Mouse (Mus musculus) midbrain, embryonic 10.5 days (tissue): ENCODE results near the gene Aif1l. TPM values are rescaled to one million over a fixed set of nuclear protein-coding genes. Genes with fewer than 3 reads are reported as not detected.

Experiments used
- DNase-seq: peaks from one replicate; pipeline ENCODE4 v3.0.0-alpha.2; 2017; ENCODE audit warnings: low spot score
- H3K27ac ChIP-seq: fragments of 300-500 bp; sonication (generic); replicated peaks from 2 replicates; pipeline ENCODE4 v1.5.1; 2016; ENCODE audit warnings: mild to moderate bottlenecking
- H3K27me3 ChIP-seq: fragments of 300-500 bp; sonication (generic); 2 replicates; pipeline ENCODE4 v1.6.1; 2016; ENCODE audit warnings: low read depth, mild to moderate bottlenecking; ENCODE audit not compliant: poor library complexity, severe bottlenecking
- H3K36me3 ChIP-seq: fragments of 300-500 bp; sonication (generic); 2 replicates; pipeline ENCODE4 v1.6.1; 2016; ENCODE audit warnings: mild to moderate bottlenecking, moderate library complexity
- H3K4me1 ChIP-seq: fragments of 300-500 bp; sonication (generic); 2 replicates; pipeline ENCODE4 v1.6.1; 2016
- H3K4me3 ChIP-seq: fragments of 300-500 bp; sonication (generic); 2 replicates; pipeline ENCODE4 v1.5.1; 2016; ENCODE audit warnings: mild to moderate bottlenecking, moderate library complexity
- H3K9me3 ChIP-seq: fragments of 300-500 bp; sonication (generic); replicated peaks from 2 replicates; pipeline ENCODE4 v1.6.1; 2016; ENCODE audit warnings: mild to moderate bottlenecking
- WGBS: fragments of 180-500 bp; shearing (Covaris S2); methylation state at CpG from one replicate; pipeline ENCODE4 v1.1.7; 2016; 5-methylcytosine and 5-hydroxymethylcytosine counted together
- polyA plus RNA-seq: library from polyadenylated mRNA; unstranded; fragments of >200 nt; fragmentation: Nextera tagmentation; extraction: Ambion mirVana; gene quantifications from 2 replicates; pipeline ENCODE4 v1.2.1, GENCODE M21; 2016

The Aif1l gene
- polyA plus RNA-seq, 1 experiment from 2014 or later: 76.2 TPM

- H3K4me3 ChIP-seq: no peak overlapping the region
- H3K27me3 ChIP-seq: peaks cover 9% of the 10 kb centered on the region; the same call in 1 of the 2 replicates
- peaks cover 59% of the 10 kb centered on the region for H3K36me3 ChIP-seq
- WGBS: 90% methylated on average over 9 of the region's 9 CpGs
- H3K4me1 ChIP-seq: peaks cover 35% of the 10 kb centered on the region
- no peaks in the 10 kb centered on the region for H3K9me3 ChIP-seq
- H3K27ac ChIP-seq: no peak overlapping the region
- no peak for DNase-seq
These were observed 4.8 kb downstream of the Aif1l start for GRCm38 (mm10) chr2:31954779-31955181.

DNA sequence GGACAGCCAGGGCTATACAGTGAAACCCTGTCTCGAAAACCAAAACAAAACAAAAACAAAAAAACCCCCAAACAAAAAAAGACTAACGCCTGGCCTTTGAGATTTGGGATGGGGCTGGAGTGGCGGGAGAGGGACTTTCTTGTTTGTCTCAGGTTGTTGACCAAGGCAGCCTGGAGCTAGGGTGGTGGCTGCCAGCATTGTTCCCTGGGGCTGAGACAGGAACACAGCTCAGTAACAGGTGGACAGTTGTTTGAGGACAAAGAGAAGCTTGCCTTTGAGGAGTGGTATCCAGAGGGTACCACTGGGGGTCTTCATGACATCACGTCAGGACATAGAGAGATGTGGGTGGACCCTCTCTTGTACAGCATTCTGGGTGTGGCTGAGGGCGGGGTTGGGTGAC is 5.7 kb downstream of the Aif1l start:
- H3K36me3 ChIP-seq: peaks cover 68% of the 10 kb centered on the region
- H3K4me3 ChIP-seq: no peak overlapping the region
- peaks cover 8% of the 10 kb centered on the region; the same call in 1 of the 2 replicates for H3K27me3 ChIP-seq
- 83% methylated on average over 5 of the region's 5 CpGs for WGBS
- H3K9me3 ChIP-seq: no peaks in the 10 kb centered on the region
- no peak for DNase-seq
- H3K27ac ChIP-seq: no peak overlapping the region
- peaks cover 26% of the 10 kb centered on the region for H3K4me1 ChIP-seq

DNA sequence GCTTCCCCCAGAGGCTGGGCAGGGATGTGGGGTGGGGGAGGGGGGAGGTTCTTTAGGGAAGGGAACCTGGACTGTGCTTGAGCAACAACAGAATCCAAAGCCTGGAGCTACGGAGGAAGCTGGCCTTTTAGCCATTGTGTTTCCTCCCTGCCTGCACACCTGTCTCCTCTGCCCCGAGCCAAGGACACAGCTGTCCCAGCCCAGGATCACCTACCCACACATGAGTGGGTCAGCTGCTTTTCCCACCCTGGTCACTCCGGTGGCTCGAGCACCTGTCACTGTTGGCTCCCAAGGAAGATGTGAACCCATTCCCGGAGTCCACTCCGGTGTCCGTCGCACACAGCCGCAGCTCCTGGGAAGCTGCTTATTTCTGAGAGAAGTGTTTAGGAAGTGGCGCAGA is 7.3 kb downstream of the Aif1l start:
- Histone ChIP-seq H3K27ac (no peak overlapping the region), H3K27me3 (no peaks in the 10 kb centered on the region), H3K4me1 (peaks cover 10% of the 10 kb centered on the region), H3K36me3 (peaks cover 81% of the 10 kb centered on the region), H3K9me3 (no peaks in the 10 kb centered on the region), H3K4me3 (no peak overlapping the region)
- no peak for DNase-seq
- 90% methylated on average over 10 of the region's 10 CpGs for WGBS

DNA sequence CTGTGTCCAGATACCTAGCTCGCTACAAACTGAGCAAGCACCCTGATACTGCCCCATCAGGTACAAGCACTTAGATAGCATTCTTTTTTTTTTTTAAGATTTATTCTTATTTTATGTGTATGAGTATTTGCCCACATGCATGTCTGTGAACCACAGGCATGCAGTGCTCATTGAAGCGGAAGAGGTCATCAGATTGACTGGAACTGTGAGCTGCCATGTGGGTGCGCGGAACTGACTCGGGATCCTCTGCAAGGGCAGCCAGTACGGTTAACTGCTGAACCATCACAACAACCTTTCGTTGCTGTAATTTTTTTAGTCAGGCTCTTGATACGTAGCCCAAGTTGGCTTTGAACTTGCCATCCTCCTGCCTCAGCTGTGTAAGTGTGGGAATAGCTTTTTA is 11.0 kb downstream of the Aif1l start:
- H3K36me3 ChIP-seq: peaks cover 86% of the 10 kb centered on the region
- H3K4me1 ChIP-seq: no peaks in the 10 kb centered on the region
- H3K27ac ChIP-seq: no peak overlapping the region
- no peaks in the 10 kb centered on the region for H3K27me3 ChIP-seq
- H3K9me3 ChIP-seq: no peaks in the 10 kb centered on the region
- no peak overlapping the region for H3K4me3 ChIP-seq
- DNase-seq: no peak
- WGBS: 94% methylated on average over 8 of the region's 8 CpGs

DNA sequence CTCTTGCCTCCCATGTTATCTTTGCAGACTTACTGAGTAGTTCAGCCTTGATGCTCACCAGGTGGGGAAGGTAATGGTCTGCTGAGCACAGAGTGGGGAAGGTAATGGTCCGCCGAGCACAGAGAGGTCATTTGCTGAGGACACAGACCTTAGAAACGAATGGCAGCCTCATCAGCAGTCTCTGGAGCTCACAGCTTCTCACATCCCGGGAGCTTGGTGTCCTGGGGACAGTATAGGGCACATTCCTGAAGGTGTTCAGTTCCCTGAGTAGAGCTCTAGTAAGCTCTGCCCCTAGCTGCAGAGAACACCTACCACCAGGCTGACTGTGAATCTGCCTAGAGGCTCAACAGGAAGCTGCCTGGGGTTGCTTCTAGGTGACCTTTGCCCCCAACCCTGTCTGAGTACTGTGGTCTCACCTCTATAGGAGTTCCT is 11.9 kb downstream of the Aif1l start:
- H3K4me3 ChIP-seq: no peak overlapping the region
- DNase-seq: no peak
- no peaks in the 10 kb centered on the region for H3K27me3 ChIP-seq
- WGBS: 76% methylated on average over 4 of the region's 4 CpGs
- H3K9me3 ChIP-seq: no peaks in the 10 kb centered on the region
- H3K27ac ChIP-seq: no peak overlapping the region
- H3K4me1 ChIP-seq: no peaks in the 10 kb centered on the region
- H3K36me3 ChIP-seq: peaks cover 87% of the 10 kb centered on the region

- Histone ChIP-seq H3K4me1 (no peaks in the 10 kb centered on the region), H3K9me3 (no peaks in the 10 kb centered on the region), H3K27me3 (no peaks in the 10 kb centered on the region), H3K36me3 (peaks cover 87% of the 10 kb centered on the region), H3K27ac (0 out of 2 replicates have a peak overlapping the region, but pooled peaks have one; percentile 23), H3K4me3 (no peak overlapping the region)
- DNase-seq: no peak
- 76% methylated on average over 8 of the region's 8 CpGs for WGBS
These were observed 12.7 kb downstream of the Aif1l start for GRCm38 (mm10) chr2:31962501-31963224.

DNA sequence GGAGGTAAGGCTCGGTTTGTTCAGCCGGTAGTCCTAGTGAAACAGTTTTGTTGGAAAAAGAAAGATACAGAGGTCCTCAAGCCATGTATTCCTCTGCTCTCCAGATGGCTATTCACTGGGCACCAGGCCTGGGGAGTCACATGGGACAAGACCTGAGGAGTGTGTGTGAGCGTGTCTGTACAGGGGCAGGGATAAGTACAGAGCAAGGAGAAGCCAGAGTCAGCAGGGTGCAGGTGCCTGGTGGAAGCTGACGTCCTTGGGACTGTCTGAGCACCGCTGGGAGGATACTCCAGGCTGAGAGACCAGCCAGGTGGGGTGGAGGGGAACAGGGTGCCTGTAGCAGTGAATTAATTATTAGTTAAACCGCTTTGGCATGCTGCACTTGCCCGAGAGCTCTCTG is 13.6 kb downstream of the Aif1l start:
- WGBS: 90% methylated on average over 7 of the region's 7 CpGs
- no peaks in the 10 kb centered on the region for H3K4me1 ChIP-seq
- H3K4me3 ChIP-seq: no peak overlapping the region
- H3K36me3 ChIP-seq: peaks cover 92% of the 10 kb centered on the region
- no peaks in the 10 kb centered on the region for H3K27me3 ChIP-seq
- H3K27ac ChIP-seq: no peak overlapping the region
- DNase-seq: no peak
- H3K9me3 ChIP-seq: no peaks in the 10 kb centered on the region

- H3K4me3 ChIP-seq: no peak overlapping the region
- no peak for DNase-seq
- H3K9me3 ChIP-seq: no peaks in the 10 kb centered on the region
- WGBS: 96% methylated on average over 3 of the region's 3 CpGs
- H3K27ac ChIP-seq: no peak overlapping the region
- peaks cover 92% of the 10 kb centered on the region for H3K36me3 ChIP-seq
- no peaks in the 10 kb centered on the region for H3K27me3 ChIP-seq
- no peaks in the 10 kb centered on the region for H3K4me1 ChIP-seq
These were observed 14.3 kb downstream of the Aif1l start for GRCm38 (mm10) chr2:31964191-31964590.

- Histone ChIP-seq H3K4me3 (no peak overlapping the region), H3K4me1 (no peaks in the 10 kb centered on the region), H3K9me3 (no peaks in the 10 kb centered on the region), H3K36me3 (peaks cover 91% of the 10 kb centered on the region), H3K27me3 (no peaks in the 10 kb centered on the region), H3K27ac (no peak overlapping the region)
- DNase-seq: no peak
These were observed 15.2 kb downstream of the Aif1l start for GRCm38 (mm10) chr2:31965110-31965509.

- Histone ChIP-seq H3K36me3 (peaks cover 91% of the 10 kb centered on the region), H3K27me3 (no peaks in the 10 kb centered on the region), H3K9me3 (no peaks in the 10 kb centered on the region), H3K4me1 (no peaks in the 10 kb centered on the region), H3K27ac (no peak overlapping the region), H3K4me3 (no peak overlapping the region)
- WGBS: 87% methylated on average over 8 of the region's 8 CpGs
- no peak for DNase-seq
These were observed 16.9 kb downstream of the Aif1l start for GRCm38 (mm10) chr2:31966801-31967200.

- no peaks in the 10 kb centered on the region for H3K27me3 ChIP-seq
- peaks cover 20% of the 10 kb centered on the region for H3K4me1 ChIP-seq
- no peak overlapping the region for H3K4me3 ChIP-seq
- H3K36me3 ChIP-seq: peaks cover 64% of the 10 kb centered on the region
- WGBS: 85% methylated on average over 4 of the region's 4 CpGs
- no peaks in the 10 kb centered on the region for H3K9me3 ChIP-seq
- no peak overlapping the region for H3K27ac ChIP-seq
- DNase-seq: no peak
These were observed 22.6 kb downstream of the Aif1l start for GRCm38 (mm10) chr2:31972589-31972988.

DNA sequence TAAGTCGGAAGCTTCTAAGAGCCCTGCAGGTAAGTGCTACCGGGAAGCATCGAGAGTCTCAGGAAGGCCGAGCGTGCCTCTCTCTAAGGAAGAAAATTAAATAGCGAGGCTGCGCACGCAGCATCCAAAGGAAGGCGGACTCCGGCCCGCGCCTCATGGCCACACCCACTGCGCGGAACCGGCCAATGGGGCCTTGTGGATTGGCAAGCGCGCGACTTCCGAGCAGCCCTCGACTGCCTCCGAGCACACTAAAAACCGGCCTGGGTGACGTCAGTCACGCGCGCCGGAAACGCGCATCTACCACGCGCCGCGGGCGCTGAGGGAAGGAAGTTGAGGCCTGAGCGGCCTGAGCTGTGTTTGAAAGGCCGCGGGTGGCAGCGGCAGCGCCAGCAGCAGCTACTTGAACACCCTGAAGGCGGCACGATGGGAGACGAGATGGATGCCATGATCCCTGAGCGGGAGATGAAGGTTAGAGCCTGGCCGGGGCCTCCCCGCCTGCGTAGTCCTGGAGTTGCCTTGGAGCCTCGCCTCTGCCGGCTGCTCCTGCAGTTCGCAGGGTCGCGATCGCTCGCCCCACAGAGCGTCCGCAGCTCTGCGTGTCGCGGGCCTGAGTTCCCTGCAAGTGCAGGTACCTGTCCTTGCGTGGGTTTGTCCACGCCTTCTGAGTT is 24.3 kb downstream of the Aif1l start, which contains the start of gene Nup214:
Nup214 (plus strand) TSS at position 296 of the 668 bp plus-strand sequence.
- WGBS: under 1% methylated on average over 60 of the region's 60 CpGs
- peaks cover 64% of the 10 kb centered on the region for H3K36me3 ChIP-seq
- DNase-seq: peak; percentile 99
- H3K9me3 ChIP-seq: no peaks in the 10 kb centered on the region
- H3K27ac ChIP-seq: peak within 1 kb of the TSS; percentile 89
- H3K4me3 ChIP-seq: peak within 1 kb of the TSS; percentile 97
- H3K4me1 ChIP-seq: peaks cover 20% of the 10 kb centered on the region
- no peaks in the 10 kb centered on the region for H3K27me3 ChIP-seq

GRCm38 (mm10) chr2:31974809-31975371 is 25.0 kb downstream of the Aif1l start:
- WGBS: 11% methylated on average over 13 of the region's 13 CpGs
- H3K4me1 ChIP-seq: peaks cover 20% of the 10 kb centered on the region
- H3K27me3 ChIP-seq: no peaks in the 10 kb centered on the region
- H3K36me3 ChIP-seq: peaks cover 64% of the 10 kb centered on the region
- H3K4me3 ChIP-seq: peak overlapping the region; percentile 97
- peak overlapping the region; percentile 89 for H3K27ac ChIP-seq
- DNase-seq: no peak
- no peaks in the 10 kb centered on the region for H3K9me3 ChIP-seq
